Mouse (Mus musculus) thymus, postnatal 4 days (tissue): ENCODE results near the gene Rab22a.
"Not testable (repeated sequence)": the region's sequence is repeated elsewhere in the genome, so short reads cannot be mapped to it uniquely, and the experiment has no call there.

ENCODE experiments used
- DNase-seq: peaks from one replicate; pipeline ENCODE4 v3.0.0; 2021

The Rab22a gene

DNA sequence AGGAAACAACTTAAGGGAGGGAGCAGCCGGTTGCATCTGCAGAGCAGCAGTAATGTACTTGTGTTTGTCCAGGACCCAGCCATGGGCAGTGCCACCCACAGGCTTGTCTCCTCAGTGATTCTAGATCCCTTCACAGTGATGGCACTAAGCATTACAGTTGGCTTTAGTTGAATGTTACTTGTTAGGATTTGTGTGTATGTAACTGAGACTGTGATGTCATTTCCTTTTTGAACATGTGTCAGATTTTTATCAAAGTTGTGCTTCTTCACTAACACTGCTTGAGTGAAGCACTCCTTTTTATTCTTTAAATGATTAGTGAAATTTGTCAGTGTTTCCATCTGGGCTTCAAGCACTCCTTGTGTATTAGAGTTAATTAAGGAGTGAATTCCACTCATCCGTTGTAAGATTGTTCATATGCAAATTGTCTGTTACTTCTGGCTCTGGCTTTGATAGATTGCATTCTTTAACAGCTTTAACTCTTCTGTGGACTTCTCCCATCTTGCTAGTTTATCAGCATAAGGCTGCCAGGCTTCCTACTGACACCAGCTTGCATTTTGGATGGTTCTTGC is 12.9 kb downstream of the Rab22a start:
- DNase-seq = no peak

GRCm38 (mm10) chr2:173673469-173673868 is 13.9 kb downstream of the Rab22a start:
- no peak for DNase-seq

DNA sequence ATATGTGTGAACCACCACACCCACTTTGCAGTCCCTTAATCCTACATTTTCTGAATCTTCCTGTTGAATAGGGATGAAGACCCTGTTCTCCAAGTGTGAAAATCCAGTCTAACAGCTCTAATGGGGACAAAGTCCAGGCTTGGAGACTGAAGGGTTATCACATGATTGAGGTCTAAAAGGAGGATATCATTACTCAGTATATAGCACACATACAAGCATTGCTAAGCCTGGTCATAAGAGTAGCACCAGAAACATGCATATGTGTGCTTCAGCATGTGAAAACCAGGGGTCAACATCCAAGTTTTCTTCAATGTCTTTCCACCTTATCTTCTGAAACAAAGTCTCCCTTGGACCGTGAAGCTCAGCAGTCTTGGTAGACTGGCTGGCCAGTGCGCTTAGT is 19.0 kb downstream of the Rab22a start:
- DNase-seq = no peak

GRCm38 (mm10) chr2:173679217-173679616 is 19.7 kb downstream of the Rab22a start:
- DNase-seq = peak; percentile 65

- DNase-seq = no peak
These were observed 20.6 kb downstream of the Rab22a start for GRCm38 (mm10) chr2:173680153-173680552.

- no peak for DNase-seq
These were observed 23.2 kb downstream of the Rab22a start for GRCm38 (mm10) chr2:173682773-173683172.

- DNase-seq = peak; percentile 22
These were observed 26.3 kb downstream of the Rab22a start for GRCm38 (mm10) chr2:173685781-173686361.

DNA sequence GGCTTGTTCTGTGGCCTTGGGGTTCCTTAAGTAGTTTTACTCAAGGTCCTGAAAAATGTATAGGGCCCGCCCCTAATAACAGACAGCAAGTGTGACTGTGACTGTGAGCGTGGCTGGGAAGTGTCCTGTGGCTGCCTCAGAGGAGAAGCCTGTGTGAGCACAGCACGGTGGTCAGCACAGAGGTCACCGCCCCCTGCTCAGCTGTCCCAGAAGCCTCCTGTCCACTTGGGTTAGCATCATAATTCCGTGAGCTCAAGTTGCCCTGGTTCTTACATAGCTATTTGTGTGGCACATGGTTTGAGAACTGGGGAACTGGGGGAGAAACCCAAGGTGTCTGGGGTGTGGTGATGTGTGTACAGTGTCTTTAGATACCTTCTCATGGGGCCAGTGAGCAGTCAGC is 27.8 kb downstream of the Rab22a start:
- no peak for DNase-seq

DNA sequence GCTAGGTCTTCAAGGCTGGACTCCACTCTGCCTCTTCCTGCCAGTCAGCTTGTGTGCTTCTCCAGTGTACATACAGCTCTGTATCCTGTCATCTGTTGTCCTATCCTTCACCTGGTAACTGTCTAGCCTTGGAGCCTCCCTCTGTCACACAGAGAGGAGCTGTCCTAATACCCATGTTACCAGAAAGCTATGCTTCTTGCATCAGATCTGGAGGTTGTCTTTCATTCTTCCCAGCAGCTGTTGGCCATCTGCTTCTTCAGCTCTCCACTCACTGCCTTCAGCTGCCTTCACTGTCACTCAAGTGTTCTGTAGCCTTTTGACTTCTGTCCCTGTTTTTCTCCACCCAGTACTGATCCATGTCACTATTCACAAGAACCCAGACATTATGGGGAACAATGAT is 30.3 kb downstream of the Rab22a start:
- no peak for DNase-seq

GRCm38 (mm10) chr2:173691748-173692147 is 32.2 kb downstream of the Rab22a start:
- DNase-seq = no peak

GRCm38 (mm10) chr2:173692693-173693092 is 33.1 kb downstream of the Rab22a start:
- DNase-seq = no peak

GRCm38 (mm10) chr2:173698850-173699249 is 39.3 kb downstream of the Rab22a start:
- no peak for DNase-seq

- no peak for DNase-seq
These were observed 42.7 kb downstream of the Rab22a start for GRCm38 (mm10) chr2:173702096-173702866.

DNA sequence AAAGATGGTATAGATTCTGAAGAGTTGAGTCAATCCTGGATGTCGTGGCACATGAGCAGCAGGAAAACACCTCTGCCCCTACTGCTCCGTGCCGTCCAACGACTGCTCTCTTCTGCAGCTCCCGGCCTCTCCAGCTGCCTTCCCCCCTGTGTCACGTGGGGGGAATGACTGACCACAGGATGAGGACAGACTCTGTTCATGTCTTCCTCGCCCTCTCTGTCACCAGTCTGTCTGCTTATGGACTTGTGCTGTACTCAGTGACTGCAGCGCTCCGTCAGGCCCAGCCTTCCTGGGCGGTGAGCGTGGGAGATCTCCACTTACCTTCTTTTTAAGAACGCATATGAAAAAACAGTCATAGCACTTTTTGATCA is 43.3 kb downstream of the Rab22a start:
- DNase-seq = no peak

DNA sequence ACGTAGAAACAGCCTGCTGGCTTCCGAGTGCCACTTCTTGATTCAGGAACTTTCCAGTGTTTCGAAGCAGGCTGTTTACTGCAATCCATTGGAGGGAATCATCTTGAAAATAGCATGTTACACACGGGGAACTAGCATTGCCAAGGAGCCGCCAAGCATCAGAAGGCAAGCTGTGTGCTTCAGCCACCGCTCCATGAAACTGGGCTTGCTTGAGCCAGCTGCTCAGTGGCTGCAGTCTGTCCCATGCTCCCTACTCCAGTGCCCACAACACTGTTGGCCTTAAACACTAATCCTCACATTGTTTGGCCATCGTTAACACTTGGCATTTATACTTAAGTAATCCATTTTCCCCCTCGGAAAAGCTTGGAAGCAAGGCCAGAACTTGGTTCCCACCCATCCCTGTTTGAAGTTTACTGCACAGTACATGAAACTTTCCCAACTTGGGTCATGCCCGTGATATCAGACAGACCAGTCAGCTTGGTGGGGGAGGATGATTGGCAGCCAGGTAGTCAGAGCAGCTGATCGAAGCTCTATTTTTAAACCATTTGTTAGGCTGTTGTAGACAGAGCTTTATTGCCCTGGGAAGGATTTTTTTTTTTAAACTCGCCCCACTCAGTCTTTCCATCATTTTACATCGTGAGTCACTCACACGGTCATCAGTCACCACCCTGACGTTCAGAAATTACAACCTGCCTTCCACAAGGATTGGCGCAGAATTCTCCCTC is 46.4 kb downstream of the Rab22a start:
- no peak for DNase-seq

GRCm38 (mm10) chr2:173707626-173708025 is 48.1 kb downstream of the Rab22a start:
- DNase-seq = not testable (repeated sequence)

GRCm38 (mm10) chr2:173710193-173710592 is 50.6 kb downstream of the Rab22a start:
- no peak for DNase-seq

DNA sequence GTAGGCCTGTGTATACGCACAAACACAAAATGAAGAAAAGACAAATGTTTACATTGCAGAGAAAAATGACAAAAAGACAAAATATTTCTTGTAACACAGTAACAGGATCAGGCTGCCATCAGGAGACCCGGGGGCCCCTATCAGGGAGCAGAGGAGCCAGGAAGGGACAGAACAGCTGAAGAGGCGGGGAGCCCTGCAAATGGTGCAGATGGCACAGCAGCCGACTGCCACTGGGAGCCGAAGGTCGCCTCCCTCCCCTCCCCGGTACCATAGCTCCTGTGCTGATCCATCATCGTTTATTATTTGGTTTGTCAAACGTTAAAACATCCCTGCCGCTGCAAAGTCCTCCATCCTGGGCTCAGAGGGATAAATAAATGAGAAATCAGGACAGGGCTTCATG is 53.1 kb downstream of the Rab22a start:
- DNase-seq = no peak

DNA sequence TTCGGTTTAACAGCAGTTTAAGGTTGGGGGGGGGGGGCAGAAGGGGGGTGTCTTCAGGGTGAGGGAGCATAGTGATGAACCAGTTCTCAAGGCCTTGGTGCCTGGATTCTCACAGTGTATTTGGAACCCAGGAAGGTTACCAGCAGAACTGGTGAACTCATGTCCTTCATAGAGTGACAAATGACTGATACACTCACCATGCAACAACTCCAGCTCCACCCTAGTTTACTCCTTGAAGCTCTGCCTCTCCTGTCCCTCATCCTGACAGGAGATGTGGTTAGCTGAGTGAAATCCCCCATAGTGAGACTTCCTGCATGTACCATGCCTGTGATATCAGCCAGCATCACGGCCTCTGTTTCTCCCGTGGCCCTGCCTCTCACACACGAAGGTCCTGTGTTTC is 53.7 kb downstream of the Rab22a start:
- no peak for DNase-seq

DNA sequence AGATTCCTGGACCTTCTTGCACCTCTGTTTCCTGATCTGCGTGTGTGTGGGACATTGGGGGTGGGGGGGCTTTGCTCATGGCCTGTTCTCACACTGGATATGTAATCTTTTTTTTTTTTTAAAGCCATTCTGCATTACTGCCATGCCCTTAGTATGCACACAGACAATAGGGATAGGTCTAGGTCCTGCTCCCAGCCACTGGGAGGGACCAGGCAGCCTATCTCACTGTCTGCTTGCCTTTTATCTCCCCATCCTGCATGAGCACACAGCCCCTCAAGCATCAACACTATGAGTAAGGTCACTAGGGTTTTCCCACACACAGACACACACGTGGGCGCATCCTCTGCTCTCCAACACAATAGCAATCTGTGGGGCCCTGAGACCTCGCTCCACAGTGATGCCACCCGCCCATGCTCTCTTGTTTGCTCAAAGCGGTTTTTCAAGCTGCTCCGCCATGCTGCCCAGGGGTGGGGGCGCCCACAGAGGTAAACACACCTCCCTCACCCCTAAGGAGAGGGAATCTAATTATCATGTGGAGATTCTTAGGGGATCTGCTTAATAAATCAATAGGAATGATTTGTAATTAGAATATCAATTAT is 55.2 kb downstream of the Rab22a start:
- no peak for DNase-seq

GRCm38 (mm10) chr2:173716966-173717365 is 57.4 kb downstream of the Rab22a start:
- no peak for DNase-seq

GRCm38 (mm10) chr2:173719115-173719514 is 59.6 kb downstream of the Rab22a start, which contains the start of gene 1700010B08Rik:
Gene 1700010B08Rik (plus strand): TSS chr2:173719415.
- not testable (repeated sequence) for DNase-seq

DNA sequence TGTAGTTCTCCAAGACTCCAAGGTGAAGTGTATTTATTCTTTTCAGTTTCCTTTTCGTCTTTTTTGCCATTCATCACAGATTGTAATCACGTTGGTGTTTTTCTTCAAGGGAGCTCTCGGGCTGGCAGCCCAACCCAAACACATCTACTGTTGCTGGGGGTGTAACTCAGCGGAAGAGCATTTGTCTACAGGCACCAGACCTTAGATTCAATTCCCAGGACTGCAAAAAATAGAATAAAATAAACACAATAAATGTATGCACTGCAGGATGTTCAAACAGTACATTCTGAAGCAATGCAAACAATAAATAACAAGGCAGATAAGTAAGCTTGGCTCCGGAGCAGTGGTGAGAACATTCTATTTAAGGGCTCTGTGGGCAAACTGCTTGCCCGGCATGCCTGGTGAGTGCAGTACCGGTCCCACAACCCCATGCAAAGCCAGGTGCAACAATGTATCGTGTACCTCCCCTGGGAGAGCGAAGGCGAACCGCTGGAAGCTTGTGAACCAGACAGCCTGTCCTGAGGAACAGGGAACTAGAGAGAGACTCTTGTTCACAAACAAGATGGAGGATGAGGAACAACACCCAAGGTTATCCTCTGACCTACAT is 62.8 kb downstream of the Rab22a start:
- no peak for DNase-seq
